Comparison of ENCODE assay signal across 8 mouse cellular contexts in genomic region chr1:132370681-132371173, GRCm38 (mm10). TPM values are rescaled to one million over a fixed set of nuclear protein-coding genes. Genes with fewer than 3 reads are reported as not detected.
DNase-seq lines count a peak whose midpoint lies in the region; ATAC-seq and TF ChIP-seq lines count a peak whose summit lies in the region.

No protein-coding gene starts in this region.

- TF ChIP-seq CTCF in gastrocnemius, adult 2 months (IDR thresholded peaks at IDR 0.05), result no peak

- peaks cover 54% of the 10 kb centered on the region for H3K4me1 ChIP-seq in heart, embryonic 16.5 days (ENCODE audit: control insufficient read depth, insufficient read depth, low read length)
- H3K4me1 ChIP-seq in intestine, embryonic 16.5 days (ENCODE audit: control insufficient read depth, insufficient read depth, low read length), result peaks cover 21% of the 10 kb centered on the region

- no peaks in the 10 kb centered on the region for H3K9me3 ChIP-seq in heart, embryonic 16.5 days (replicated peaks; ENCODE audit: control insufficient read depth, low read length)
- no peaks in the 10 kb centered on the region for H3K9me3 ChIP-seq in intestine, embryonic 16.5 days (ENCODE audit: control insufficient read depth, low read length)

- H3K9ac ChIP-seq in heart, embryonic 16.5 days (ENCODE audit: low read length), result no peak overlapping the region
- H3K9ac ChIP-seq in intestine, embryonic 16.5 days (ENCODE audit: low read depth, low read length), result no peak overlapping the region

- H3K36me3 ChIP-seq in heart, embryonic 16.5 days (ENCODE audit: control insufficient read depth, insufficient read depth), result no peaks in the 10 kb centered on the region
- no peaks in the 10 kb centered on the region for H3K36me3 ChIP-seq in intestine, embryonic 16.5 days (ENCODE audit: control insufficient read depth, insufficient read depth, low read length)

- H3K4me3 ChIP-seq in gastrocnemius, adult 2 months, result no peak overlapping the region
- no peak overlapping the region for H3K4me3 ChIP-seq in heart, embryonic 16.5 days (ENCODE audit: low read length)
- H3K4me3 ChIP-seq in intestine, embryonic 16.5 days (ENCODE audit: low read length), result no peak overlapping the region

- WGBS in heart, embryonic 16.5 days, result 58% methylated on average over 9 of the region's 9 CpGs
- 71% methylated on average over 9 of the region's 9 CpGs for WGBS in intestine, embryonic 16.5 days

- no peak overlapping the region for H3K4me2 ChIP-seq in heart, embryonic 16.5 days (ENCODE audit: low read depth, low read length)
- H3K4me2 ChIP-seq in intestine, embryonic 16.5 days (ENCODE audit: low read depth, low read length), result no peak overlapping the region

- peak overlapping the region; percentile 70 for H3K27ac ChIP-seq in gastrocnemius, adult 2 months
- H3K27ac ChIP-seq in heart, embryonic 16.5 days (ENCODE audit: low read length), result peak overlapping the region; percentile 38; the same call in 1 of the 2 replicates
- H3K27ac ChIP-seq in intestine, embryonic 16.5 days (ENCODE audit: low read length), result no peak overlapping the region

- H3K27me3 ChIP-seq in heart, embryonic 16.5 days (ENCODE audit: control insufficient read depth, insufficient read depth, low read length), result no peaks in the 10 kb centered on the region
- H3K27me3 ChIP-seq in intestine, embryonic 16.5 days (replicated peaks; ENCODE audit: control insufficient read depth, insufficient read depth, low read length), result no peaks in the 10 kb centered on the region

- peak; percentile 67 for DNase-seq in gastrocnemius, adult 2 months
- DNase-seq in gastrocnemius, adult 18-20 months (ENCODE audit: low spot score), result no peak
- peak; percentile 71 for DNase-seq in NIH3T3 (ENCODE audit: low read depth)
- DNase-seq in lung, postnatal 25 days (ENCODE audit: low spot score), result peak; percentile 57
- no peak for DNase-seq in embryo, embryonic 10 days (ENCODE audit: low spot score)
- no peak for DNase-seq in layer of hippocampus, postnatal 36 days

- no peak for ATAC-seq in heart, embryonic 16.5 days (replicated peaks; ENCODE audit: extremely low read depth, insufficient read depth, low FRiP score)
- no peak for ATAC-seq in intestine, embryonic 16.5 days

- intact Hi-C loops in gastrocnemius, adult 2 months (cut with DNase I), result no loop called here

RNA-seq across cellular contexts. Expression of gene Tmcc2, which starts 20.4 kb away (rescaled TPM):
- total RNA-seq in gastrocnemius, adult 2 months (2021), result 10 to 100 TPM; 29.4 to 40.8 TPM
- 10 to 100 TPM; 36.8 to 41.5 TPM for total RNA-seq in gastrocnemius, adult 18-20 months (2021)
- polyA plus RNA-seq in heart, embryonic 16.5 days (2015; fragmentation: Nextera tagmentation; extraction: Ambion mirVana), result 10.6 and 11.1 TPM in 2 replicates
- 9.4 and 12.2 TPM in 2 replicates for polyA plus RNA-seq in intestine, embryonic 16.5 days (2015; fragmentation: Nextera tagmentation; extraction: Ambion mirVana)
- 100 to 1,000 TPM; 240 to 247 TPM for total RNA-seq in layer of hippocampus, postnatal 36 days (2021)

RNA-seq across cellular contexts. Expression of gene Dstyk, which starts 46.6 kb away (rescaled TPM):
- 10 to 100 TPM in 1 of 2 experiments, 1 to 10 TPM in 1; 9.7 to 11.1 TPM for total RNA-seq in gastrocnemius, adult 2 months (2021)
- total RNA-seq in gastrocnemius, adult 18-20 months (2021), result 1 to 10 TPM; 9.6 to 9.9 TPM
- polyA plus RNA-seq in heart, embryonic 16.5 days (2015; fragmentation: Nextera tagmentation; extraction: Ambion mirVana), result 9.1 and 10.5 TPM in 2 replicates
- 6.2 and 6.3 TPM in 2 replicates for polyA plus RNA-seq in intestine, embryonic 16.5 days (2015; fragmentation: Nextera tagmentation; extraction: Ambion mirVana)
- 10 to 100 TPM; 53.1 to 54.0 TPM for total RNA-seq in layer of hippocampus, postnatal 36 days (2021)

RNA-seq across cellular contexts. Expression of gene Nuak2, which starts 54.8 kb away (rescaled TPM):
- under 1 TPM; 0.38 to 0.98 TPM for total RNA-seq in gastrocnemius, adult 2 months (2021)
- total RNA-seq in gastrocnemius, adult 18-20 months (2021), result 1 to 10 TPM in 1 of 2 experiments, under 1 TPM in 1; 0.87 to 1.1 TPM
- polyA plus RNA-seq in heart, embryonic 16.5 days (2015; fragmentation: Nextera tagmentation; extraction: Ambion mirVana), result 3.4 and 4.3 TPM in 2 replicates
- polyA plus RNA-seq in intestine, embryonic 16.5 days (2015; fragmentation: Nextera tagmentation; extraction: Ambion mirVana), result 4.6 and 5.6 TPM in 2 replicates
- 1 to 10 TPM in 1 of 2 experiments, under 1 TPM in 1; 0.63 to 1.1 TPM for total RNA-seq in layer of hippocampus, postnatal 36 days (2021)

Comparison
In these comparisons a context has a peak if more than half of its experiments do, and no peak if none do; other contexts are left out.
1. DNase-seq: peak in gastrocnemius, adult 2 months (single experiment), NIH3T3 (single experiment) and lung, postnatal 25 days (single experiment); none in gastrocnemius, adult 18-20 months (single experiment), embryo, embryonic 10 days (single experiment) and layer of hippocampus, postnatal 36 days (0 of 2).
2. RNA of gene Tmcc2, which starts 20.4 kb away (total RNA-seq): 240 to 247 TPM in layer of hippocampus, postnatal 36 days; 36.8 to 41.5 TPM in gastrocnemius, adult 18-20 months and 29.4 to 40.8 TPM in gastrocnemius, adult 2 months; every median in the first group is over 4 times any median in the second.
3. RNA of gene Dstyk, which starts 46.6 kb away (total RNA-seq): 53.1 to 54.0 TPM in layer of hippocampus, postnatal 36 days; 9.7 to 11.1 TPM in gastrocnemius, adult 2 months and 9.6 to 9.9 TPM in gastrocnemius, adult 18-20 months; every median in the first group is over 4 times any median in the second.